Mouse (Mus musculus) left cerebral cortex, postnatal 10 days (tissue): ENCODE measurements at regions not wholly inside any gene's neighbourhood (a gene's known extent, or its start where the extent isn't known, plus 50 kb on each side); places are given as distances from the start of the nearest gene placed in this dataset.
"Not testable (repeated sequence)": the region's sequence is repeated elsewhere in the genome, so short reads cannot be mapped to it uniquely, and the experiment has no call there.

Source experiments
- DNase-seq, 2 experiments: peaks; one replicate each; pipeline ENCODE4 v3.0.0; 2021 to 2022; ENCODE audit warnings: low spot score in 2 of 2, mixed read lengths in 1 of 2; ENCODE audit errors: extremely low spot score in 1 of 2
- intact Hi-C: fragments of 180-260 bp; cut with DNase I; formaldehyde crosslinking; loops from one replicate; pipeline ENCODE4 v1.15.1; 2025

DNA sequence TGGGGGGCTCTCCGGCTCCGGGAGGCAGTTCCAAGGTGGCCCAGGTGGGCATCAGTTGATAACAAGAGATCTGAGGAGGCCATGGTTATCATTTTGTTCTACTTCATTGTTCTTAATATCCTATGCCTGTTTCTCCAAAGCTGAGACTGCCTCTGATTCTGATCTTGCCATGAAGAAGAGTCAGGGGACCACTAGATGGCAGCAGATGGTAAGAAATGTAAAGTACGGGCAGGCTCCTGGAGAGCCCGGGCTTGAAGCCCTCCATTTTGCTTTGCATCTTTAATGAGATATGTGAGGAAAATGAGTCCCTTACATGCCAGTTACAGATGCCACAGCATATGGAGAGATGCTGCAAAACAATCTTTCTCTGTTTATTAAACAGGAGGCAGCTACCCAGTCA, 194.1 kb downstream of the Dad1 start:
- DNase-seq: peak; percentile 80 to 90
- intact Hi-C loops: loop anchor here (5.0 to 10.0 kb wide), 3 partner anchors 175 to 583 kb away; partner anchors contain the start of genes Cdh24, Gm17606 and Mrpl52

- intact Hi-C loops: loop anchor here (10.0 kb wide), 1 partner anchor 174 kb away; no protein-coding TSS in a partner anchor
- no peak for DNase-seq
Measured at GRCm38 (mm10) chr14:54059096-54059495, 194.8 kb downstream of the Dad1 start.

DNA sequence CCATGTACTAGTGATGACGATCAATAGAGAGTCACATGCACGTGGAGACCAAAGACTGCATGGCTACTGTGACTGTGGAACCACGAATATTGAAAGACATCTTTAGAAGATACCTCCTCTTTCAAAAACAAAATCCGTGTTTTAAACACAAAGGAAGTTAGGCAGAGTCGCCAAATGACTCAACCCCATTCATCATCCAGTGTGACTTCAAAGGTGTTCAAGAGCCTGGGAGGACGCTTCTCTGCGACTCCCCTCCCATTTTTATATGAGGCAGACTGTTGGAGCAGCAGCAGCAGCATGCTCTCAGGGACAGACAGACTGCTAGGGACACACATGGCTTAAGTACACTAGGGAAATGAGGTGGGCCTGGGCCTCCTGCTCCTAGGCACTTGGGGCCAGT, 197.2 kb downstream of the Dad1 start:
- DNase-seq: no peak
- intact Hi-C loops: loop anchor here (10.0 kb wide), 1 partner anchor 172 kb away; no protein-coding TSS in a partner anchor

DNA sequence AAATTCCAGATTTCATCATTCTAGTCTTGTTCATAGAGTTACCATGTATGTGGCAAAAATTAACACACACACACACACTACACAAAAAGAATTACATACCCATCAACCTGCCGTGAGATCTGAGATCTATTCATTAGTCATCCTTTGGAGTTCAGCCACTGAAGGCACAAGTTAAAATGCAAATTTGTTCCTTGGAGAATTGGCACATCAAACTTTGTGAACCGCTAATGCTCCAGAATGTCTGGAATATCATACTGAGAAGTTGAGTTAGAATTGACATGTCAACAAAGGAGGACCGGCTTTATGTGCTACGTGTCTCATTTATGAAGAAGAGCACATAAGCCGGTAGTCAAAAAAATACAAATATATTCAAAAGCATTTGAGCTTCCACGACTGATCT, 198.5 kb downstream of the Dad1 start:
- intact Hi-C loops: loop anchor here (10.0 kb wide), 1 partner anchor 171 kb away; no protein-coding TSS in a partner anchor

DNA sequence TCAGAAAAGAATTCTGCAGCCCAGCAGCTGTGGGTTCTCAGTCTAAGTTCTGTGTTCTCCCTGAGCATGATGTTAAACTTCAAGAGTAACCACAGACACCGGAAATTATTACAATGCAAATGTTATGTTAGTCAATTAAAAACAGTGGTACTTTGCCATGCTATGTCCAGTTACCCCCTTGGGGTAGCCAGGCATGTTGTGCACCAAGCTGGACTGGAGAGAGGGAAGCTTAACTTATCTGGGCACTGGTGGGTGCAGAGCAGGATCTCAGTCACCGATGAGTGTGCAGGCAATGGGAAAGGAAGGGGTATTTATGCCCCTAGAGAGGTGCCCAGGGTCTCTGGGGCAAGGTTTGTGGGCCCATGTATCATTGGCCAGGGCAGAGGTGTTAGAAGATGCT, 211.6 kb downstream of the Dad1 start:
- no peak for DNase-seq
- intact Hi-C loops: no loop called here

More for the DNA sequence above, 198.5 kb downstream of the Dad1 start:
- no peak for DNase-seq

DNA sequence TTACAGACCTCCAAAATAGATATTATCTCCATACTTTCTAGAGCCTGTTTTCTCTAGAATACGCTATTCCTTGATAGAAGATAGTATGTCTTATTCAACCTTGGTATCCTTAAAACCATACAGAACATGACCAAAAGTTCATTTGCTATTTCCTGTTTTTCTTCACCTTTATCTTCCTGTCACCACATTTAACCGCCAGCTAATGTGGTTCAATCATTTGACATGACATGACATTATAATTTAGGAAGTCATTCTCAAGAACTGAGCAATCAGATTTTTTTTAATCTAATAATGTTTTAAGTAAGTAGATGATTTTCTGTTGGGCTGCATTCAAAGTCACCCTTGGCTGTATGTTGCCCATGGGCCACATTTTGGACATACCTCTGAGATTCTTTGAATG, 213.3 kb downstream of the Dad1 start:
- intact Hi-C loops: no loop called here
- DNase-seq: no peak

DNA sequence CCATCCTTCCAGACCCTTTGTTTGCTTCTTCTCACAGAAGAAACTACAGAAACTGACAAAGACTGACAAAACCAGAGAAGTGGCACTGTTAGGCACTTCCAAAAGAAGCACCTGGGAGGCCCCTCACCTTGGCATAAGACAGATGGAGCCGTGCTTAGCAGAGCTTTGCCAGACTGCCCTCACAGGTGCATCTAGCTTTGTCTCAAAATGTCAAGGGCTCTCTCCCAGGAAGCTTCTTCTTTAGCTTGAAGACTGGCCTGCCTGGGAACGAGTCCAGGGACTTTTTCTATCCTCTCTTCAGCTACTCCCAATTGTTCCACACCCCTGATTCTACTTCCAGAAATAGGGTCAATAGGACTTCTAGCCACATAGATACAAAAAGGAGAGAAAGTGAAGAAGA, 219.4 kb downstream of the Dad1 start:
- intact Hi-C loops: no loop called here
- no peak for DNase-seq

GRCm38 (mm10) chr14:54023552-54023951, 230.4 kb downstream of the Dad1 start:
- DNase-seq: no peak
- intact Hi-C loops: no loop called here

DNA sequence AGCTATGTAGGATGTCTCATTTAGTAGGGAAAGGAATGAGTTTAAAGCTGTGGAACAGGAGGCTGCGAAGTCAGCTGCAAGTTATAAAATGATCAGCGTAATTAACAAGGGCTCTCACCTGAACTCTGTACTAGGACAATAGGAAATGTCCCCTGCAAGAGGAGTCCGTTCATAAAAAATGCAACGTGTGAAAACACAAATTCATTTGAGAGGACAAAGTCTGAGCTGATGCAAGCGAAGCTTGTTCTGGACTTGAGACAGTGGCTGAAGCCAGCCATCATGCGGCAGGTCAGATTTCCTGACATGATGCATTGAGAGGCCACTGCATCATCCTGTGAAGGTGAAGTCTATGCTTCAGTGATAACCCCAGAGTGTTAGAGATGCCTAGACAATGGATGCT, 232.5 kb downstream of the Dad1 start:
- intact Hi-C loops: no loop called here
- DNase-seq: no peak

- DNase-seq: no peak
- intact Hi-C loops: no loop called here
Measured at GRCm38 (mm10) chr14:54014628-54015027, 239.3 kb downstream of the Dad1 start.

- intact Hi-C loops: no loop called here
- DNase-seq: no peak
Measured at GRCm38 (mm10) chr14:54002083-54002482, 251.8 kb downstream of the Dad1 start.

- DNase-seq: no peak
- intact Hi-C loops: no loop called here
Measured at GRCm38 (mm10) chr14:54000527-54000926, 253.4 kb downstream of the Dad1 start.

DNA sequence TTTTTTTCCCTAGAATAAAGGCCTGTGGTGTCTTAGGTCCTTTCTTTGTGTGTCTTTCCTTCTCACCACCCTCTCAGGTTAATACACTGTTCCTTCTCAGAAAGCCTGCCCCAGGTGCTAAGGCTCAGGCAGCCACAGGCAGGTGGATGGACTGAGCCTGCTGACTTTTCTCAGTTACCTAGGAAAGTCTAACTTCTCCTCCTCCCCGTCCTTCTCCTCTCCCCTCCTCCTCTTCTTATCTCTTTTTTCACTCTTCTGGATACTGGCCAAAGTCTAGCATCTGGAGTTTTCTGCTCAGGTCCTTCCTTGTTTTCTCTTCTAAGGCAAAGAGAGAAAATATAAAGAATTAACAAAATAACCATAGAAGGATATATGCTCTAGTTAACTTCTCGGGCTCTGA, 260.5 kb downstream of the Dad1 start:
- intact Hi-C loops: no loop called here
- DNase-seq: no peak

DNA sequence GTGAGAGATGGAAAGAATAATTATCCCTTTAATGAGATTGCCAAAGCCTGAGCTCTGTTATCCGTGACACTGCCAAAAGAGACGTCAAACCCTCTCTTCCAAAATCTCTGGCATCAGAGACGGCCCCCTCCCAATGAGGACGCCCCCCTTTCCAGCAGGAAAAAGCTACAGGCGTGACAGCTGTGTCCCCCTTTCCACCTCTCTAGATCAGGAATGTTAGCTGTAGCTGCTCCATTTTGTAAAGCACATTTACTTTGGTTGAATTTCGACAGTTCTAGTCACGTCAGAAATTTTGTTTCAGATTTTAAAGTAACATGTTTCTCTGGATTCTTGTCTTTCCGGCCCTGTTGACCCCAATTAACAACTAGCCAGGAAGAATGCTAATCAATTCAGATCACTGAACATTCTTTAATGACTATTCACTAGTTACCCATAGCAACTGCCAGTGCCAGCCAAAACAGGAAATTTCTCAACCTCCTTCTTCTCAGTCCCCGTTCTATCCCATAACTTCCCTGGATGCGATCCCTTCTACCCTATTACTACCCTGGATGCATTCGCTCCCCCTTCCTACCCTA, 261.1 kb downstream of the Dad1 start:
- intact Hi-C loops: no loop called here
- DNase-seq: no peak

DNA sequence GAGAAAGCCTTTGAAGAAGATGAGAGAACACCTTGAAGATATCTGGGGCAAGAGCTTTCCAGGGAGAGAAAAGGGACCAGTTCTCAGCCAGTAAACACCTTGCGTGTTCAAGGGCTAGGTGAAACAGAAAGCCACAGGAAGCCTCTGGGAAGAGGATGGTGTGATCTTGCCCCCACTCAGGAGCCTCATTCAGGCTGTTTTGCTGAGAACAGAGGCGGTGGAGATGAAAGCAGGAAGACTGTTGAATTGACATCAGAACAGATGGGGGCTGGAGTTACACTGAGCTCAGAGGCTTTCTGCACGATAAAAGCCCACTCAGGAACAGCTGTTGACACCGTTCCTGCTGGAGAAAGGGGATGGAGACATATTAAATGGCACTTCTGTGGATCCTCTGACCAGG, 262.5 kb downstream of the Dad1 start:
- intact Hi-C loops: no loop called here
- no peak for DNase-seq

DNA sequence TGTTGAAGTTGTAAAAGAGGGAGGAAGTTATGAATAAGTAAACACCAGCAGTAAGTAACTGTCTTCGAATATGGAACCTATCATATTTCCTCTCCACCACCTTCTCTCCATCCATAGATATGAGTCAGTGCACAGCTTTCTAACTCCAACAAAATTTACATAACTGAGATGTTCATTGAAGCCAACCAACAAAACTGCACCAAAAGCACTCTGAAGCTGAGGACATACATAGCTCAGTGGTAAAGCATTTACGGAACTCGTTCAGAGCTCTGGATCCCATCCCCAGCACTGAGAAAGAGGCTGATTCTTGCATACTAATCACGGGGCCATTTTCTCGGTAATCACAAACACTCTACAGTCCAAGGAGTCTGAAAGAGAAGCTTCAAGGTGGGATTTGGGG, 273.1 kb downstream of the Dad1 start:
- intact Hi-C loops: no loop called here
- no peak for DNase-seq

DNA sequence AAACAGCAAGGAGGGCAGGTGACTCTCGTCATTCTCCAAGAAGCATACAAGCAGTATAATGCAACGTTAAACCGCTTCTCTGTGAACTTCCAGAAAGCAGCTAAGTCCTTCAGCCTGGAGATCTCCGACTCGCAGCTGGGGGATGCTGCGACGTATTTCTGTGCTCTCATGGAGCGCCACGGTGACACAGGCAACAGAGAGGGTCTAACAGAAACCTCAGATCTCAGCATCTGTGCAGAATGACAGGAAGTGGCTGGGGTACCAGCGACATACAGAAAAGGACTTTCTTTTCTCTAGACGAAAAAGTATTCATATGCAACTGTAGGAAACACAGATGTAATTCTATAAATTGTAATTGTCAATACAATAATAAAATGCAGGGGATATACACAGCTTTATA, 292.5 kb downstream of the Dad1 start:
- intact Hi-C loops, DNase-seq: not testable (repeated sequence)

GRCm38 (mm10) chr14:53960779-53961178, 293.1 kb downstream of the Dad1 start:
- no peak for DNase-seq
- intact Hi-C loops: no loop called here

DNA sequence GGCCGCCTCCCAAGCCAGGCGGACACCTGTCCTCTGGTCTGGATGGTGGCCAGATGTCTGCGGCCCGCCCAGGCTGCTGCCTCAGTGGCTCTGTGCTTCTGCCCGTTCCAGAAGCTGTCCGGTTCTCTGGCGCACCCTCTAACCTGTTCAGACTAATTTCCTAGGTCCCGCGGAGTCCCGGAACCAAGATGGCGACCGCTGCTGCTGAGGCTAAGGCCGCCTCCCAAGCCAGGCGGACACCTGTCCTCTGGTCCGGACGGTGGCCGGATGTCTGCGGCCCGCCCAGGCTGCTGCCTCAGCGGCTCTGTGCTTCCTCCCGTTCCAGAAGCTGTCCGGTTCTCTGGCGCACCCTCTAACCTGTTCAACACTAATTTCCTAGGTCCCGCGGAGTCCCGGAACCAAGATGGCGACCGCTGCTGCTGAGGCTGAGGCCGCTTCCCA, 318.1 kb downstream of the Dad1 start:
- intact Hi-C loops: not testable (repeated sequence)

GRCm38 (mm10) chr14:53935336-53935735, 318.6 kb downstream of the Dad1 start:
- peak; percentile 62 to 78 for DNase-seq
- intact Hi-C loops: not testable (repeated sequence)

More for the DNA sequence above, 318.1 kb downstream of the Dad1 start:
- peak; percentile 80 to 93 for DNase-seq

- no peak for DNase-seq
- intact Hi-C loops: no loop called here
Measured at GRCm38 (mm10) chr14:53910871-53911270, 343.0 kb downstream of the Dad1 start.
